Mouse (Mus musculus) right cerebral cortex, postnatal 25 days (tissue): ENCODE data around the gene Gnai3.

Experiments
- DNase-seq: peaks from one replicate; pipeline ENCODE4 v3.0.0; 2022

Gene Gnai3

DNA sequence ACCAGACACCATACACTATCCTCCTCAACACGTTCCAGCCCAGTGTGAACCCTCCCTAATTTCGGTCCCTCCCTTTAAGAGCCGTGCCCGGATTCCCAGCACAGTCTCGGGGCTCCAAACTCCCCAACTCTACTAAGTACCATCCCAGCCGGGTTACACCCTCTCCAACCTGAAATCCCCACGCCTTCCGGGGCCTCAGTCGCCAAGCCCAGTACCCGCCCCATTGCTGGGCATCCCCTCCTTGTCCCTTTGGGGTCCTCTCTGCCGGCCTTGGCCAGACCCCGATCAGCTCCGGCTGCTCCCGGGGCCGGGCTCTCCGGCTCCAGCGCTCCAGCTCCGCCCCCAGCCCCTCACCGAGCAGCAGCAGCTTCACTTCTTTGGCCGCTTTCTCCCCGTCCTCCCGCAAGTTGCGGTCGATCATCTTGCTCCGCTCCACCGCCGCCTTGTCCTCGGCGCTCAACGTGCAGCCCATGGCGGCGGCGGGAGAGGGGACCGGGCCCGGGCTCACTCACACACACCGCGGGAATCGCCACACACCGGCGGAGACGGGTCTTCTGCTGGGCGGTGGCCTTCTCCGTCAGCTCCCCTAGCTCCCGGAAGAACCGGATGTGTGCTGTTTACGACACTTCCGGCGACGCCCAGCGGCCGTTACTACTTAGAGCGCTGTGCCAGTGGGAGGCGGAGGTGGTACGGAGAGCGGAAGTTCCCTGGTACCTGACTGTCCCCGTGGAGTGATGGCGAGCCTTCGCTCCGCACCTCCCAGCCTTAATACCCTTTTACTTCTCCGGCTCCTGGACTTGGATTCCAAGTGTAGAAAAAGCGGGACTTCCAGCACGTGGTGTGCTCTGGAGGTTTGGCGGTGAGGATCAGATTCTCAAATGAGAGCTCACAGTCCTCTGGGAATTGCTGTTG, at the start of gene Gnai3:
TSS of gene Gnai3 (minus strand) at position 613 of the 912 bp plus-strand sequence.
- peak; percentile 91 for DNase-seq

DNA sequence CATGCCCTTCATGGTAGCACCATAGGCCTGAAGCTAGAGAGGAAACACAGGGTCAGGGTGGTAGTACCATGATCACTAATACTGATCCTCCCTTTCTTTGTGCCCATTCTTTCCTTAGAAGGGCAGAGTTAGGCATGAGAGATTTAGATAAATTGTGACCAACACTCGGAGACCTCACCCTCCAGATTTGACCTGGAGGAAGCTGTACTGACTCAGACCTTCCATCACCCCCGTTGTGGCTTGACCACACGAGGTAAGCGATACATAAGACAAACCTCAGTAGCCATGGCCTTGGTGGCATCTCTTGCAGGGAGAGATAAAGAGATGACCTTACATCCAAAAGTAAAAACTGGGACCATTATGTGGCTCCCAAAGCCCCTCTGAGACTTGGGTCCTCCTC, 49.3 kb upstream of the Gnai3 start:
- DNase-seq: no peak

DNA sequence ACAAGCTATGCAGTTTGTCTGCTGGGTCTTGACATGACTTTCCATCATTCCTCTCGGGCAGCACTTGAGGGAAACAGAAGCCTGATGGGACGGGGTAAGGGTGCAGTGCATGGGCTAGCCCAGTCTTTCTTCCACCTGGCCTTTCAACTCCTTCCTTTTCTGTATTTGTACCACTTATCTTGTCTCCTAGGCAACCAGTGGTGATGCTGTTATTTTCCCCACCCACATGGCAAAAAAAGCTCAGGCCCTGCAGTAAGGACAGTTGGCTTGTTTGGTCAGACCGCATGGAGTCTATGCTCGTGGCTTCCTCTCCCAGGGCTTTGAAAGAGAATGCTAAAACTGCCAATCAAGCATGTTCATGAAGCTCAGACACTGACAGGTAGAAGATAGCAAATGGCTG, 47.7 kb upstream of the Gnai3 start:
- no peak for DNase-seq

DNA sequence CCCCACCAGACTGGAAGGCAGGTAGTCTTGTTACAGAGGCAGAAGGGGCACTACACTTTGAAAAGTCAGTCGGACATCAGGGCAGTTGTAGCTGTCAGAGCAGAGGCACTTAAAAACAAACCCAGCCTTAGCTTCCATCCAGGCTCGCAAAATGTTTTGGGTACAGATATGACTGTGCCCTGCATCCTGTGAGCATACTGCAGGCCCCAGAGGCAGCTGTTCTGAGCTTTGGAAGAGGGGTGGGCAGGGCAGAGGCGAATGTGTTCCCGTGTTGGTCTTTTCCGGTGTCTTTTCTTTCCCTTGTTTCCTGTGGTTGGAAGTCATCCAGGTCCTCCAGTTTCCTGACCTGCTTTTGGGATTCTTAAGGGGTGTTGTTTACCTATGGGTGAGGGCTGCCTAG, 44.0 kb upstream of the Gnai3 start:
- no peak for DNase-seq

DNA sequence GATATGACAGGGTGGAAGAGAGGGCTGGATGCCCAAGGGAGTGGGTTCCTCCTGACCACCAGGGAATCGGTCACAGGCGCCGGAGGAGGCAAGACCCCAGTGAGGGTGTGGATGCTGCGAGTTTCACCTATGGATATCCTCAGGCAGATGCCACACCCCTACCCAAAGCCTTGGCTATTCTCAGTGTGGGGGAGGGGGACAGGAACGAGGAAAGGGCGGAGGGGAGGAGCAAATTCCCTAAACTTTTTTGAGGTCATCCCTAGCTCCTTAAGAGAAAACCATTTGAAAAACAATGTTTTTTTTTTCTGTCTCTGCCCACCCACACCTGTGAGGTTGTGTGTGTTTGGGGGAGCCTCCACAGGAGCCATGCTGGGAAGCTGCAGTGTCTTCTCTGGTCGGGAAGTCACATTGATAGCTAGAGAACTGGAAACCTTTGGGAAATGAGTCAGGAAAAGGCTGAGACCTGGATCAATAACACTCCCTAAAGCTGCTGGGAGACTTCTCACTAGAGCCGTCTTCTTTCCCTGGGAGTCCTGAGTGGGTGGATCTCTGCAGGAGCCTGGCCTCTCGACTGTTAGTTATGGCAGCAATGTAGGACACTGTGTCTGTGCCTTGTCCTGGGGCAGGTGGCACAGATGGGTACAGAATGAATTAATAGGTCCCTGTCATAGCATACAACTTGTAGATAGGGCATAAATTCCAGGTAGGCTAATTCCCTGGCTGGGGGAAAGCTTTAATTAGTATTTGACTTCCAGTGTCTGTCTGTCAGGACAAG, 43.0 kb upstream of the Gnai3 start:
- DNase-seq: no peak

DNA sequence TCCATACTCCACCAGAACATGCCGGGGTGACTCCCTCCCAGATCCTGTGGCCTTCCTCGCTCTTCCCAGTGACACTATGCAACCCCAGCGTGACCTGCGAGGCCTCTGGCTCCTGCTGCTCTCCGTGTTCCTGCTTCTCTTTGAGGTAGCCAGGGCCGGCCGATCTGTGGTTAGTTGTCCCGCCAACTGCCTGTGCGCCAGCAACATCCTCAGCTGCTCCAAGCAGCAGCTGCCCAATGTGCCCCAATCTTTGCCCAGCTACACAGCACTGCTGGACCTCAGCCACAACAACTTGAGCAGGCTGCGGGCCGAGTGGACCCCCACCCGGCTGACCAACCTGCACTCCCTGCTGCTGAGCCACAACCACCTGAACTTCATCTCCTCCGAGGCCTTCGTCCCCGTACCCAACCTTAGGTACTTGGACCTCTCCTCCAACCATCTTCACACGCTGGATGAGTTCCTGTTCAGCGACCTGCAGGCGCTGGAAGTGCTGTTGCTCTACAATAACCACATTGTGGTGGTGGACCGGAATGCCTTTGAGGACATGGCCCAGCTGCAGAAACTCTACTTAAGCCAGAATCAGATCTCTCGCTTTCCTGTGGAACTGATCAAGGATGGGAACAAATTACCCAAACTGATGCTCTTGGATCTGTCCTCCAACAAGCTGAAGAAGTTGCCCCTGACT, 41.3 kb upstream of the Gnai3 start:
- no peak for DNase-seq

DNA sequence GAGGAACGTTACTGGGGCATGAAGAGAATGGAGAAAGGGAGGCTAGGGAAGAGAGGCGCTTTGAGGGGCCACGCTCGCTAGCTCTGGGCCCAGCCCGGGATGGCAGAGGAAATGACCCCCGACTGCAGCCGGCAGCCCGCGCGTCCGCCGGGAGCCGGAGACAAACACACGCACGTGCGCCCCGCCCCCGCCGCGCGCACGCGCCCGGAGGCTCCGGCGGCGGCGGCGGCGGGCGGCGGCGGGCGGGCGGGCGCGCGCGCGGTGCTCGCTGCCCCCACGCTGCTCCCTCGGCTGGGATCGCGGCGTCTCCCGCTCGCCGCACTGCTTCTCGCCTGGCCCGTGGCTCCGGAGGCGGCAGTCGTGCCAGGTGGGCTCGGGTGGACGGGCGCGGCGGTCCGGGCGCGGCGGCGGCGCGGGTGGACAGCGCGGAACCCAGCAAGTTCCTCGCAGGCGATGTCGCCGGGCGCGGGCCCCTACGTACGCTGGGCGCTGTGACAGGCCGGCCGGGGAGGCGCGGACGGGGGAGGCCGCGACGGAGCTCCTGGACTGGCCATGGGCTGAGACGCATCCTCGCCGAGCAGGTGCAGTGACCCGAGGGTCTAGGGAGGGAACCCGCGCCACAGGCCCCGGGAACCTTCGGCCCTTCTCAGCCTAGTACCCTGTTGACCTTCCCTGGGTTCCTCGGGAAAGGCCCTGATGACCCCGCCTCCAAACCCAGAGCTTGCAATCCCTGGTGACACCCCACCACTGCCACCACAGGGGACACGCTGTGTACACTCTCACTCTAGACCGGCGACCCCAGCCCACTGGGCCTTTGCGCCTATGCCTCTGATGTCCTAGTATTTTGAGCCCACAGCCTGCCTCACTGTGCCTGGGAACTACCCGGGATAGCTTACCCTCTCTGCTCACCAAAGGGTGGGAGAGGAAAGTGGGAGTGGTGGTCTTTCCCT, 40.4 kb upstream of the Gnai3 start, which contains the start of gene Amigo1:
TSS of gene Amigo1 (plus strand) at position 238 of the 950 bp plus-strand sequence.
- DNase-seq: peak; percentile 72

GRCm38 (mm10) chr3:108185460-108186097, 39.6 kb upstream of the Gnai3 start:
- DNase-seq: no peak

DNA sequence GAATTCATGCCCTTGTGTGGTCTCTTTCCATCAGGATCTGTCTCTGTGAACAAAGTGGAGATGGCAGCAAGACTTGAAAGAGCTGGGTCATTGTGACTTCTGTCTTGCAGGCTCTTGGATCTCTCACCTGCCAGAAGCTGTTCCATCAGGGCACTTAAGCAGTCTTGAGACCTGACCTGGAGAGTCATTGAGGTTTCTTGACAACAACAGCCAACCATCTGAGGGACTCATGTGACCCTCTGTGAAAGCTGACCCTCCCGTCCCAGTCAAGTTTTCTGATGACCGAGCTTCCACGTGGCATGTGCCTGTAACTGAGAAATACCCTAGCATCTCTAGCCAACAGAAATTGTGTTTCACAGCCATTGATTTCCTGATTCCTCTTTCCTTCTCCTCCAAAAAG, 38.8 kb upstream of the Gnai3 start:
- DNase-seq: no peak

DNA sequence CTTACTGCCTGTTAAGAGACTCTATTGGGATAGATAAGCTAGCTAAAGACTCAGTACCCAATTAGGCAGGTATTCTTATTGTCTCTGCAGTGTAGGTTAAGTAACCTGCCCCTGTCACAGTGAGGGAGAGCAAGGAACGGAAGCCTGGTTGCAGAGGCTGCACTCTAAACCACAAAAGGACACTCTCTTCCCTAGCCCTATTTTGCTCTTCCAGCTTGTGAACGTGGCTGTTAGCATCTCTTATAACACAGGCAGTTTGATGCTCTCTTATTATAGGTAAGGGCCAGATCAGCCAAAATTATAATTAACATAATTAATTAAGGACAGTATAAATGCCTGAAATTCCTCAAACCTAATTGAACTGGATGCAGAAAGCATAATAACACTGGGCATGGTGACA, 34.6 kb upstream of the Gnai3 start:
- DNase-seq: no peak

DNA sequence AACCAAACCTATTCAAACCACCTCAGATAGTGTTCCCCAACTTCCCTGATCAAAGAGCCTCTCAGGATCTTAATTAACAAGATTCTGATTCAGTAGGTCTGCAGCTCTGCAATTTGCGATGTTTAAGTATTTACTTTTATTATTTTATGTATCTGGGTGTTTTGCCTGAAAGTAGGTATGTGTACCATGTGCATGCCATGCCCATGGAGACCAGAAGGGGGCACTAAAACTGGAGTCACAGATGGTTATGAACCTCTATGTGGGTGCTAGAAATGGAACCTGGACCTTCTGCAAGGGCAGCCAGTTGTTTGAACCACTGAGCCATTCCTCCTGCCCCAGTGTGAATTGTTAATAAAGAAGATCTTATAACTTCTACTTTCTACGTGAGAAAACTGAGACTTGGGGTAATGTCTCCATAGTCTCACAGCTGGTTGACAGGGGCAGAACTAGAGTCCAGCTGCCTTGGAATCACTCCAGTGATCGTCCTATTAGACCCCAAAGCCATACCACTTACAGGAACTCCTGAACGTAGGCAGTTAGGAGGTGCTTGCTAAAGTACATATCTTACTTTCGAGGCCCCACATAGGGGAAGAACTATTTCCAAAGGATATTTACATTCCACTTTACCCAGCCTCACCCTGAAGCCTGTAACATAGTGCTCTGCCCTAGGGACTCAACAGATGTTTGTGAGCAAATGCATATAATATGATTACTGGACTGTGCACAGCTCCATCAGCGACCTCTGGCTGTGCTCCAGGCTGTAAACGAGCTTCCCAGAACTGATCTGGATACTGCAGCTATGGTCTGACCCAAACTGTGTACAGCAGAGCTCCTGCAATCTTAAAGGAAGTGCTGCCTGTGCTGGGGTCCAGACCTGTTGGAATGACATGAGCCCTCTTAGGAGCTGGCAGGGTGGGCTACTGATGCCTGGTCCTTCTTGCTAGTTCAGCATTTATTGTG, 33.1 kb upstream of the Gnai3 start:
- DNase-seq: no peak

DNA sequence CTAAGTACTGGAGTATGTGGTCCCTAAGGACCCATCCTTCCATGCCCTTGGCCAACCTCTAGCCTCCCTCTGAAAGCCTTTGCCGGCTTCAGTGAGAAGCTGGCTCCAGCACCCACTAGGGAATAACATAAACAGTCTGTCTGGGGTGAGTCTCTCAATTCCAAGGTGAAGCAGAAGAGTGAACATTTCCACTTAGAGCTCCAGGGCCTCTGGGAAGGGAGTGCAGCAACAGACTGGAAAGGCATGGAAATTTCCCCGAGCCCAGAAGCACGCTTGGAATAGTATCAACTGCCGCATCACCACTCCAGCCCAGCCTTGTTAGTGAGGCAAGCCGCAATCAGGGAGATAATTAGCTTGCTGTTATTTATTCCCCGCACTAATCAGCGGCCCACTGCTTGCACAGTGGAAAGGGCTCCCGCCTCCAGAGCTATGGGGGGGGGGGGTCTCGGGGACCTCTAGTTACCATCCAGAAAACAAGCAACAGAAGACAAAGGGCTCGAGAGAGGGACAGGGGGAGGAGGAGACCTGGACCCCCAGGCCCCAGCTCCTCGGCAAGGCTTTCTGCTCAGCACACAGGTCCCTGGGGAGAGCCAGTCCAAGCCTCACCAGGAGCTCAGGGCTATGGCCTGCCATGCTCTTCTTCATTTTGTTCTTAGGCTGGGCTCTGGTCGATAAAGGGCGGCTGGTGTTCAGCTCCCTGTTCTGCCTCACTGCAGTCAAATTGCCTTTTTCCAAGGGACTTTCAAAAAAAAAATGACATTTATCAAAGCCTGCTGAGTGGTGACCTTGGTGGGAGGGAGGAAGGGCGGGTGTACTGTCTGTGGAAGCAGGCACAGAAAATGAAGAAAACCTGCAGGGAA, 29.0 kb upstream of the Gnai3 start:
- peak; percentile 66 for DNase-seq

DNA sequence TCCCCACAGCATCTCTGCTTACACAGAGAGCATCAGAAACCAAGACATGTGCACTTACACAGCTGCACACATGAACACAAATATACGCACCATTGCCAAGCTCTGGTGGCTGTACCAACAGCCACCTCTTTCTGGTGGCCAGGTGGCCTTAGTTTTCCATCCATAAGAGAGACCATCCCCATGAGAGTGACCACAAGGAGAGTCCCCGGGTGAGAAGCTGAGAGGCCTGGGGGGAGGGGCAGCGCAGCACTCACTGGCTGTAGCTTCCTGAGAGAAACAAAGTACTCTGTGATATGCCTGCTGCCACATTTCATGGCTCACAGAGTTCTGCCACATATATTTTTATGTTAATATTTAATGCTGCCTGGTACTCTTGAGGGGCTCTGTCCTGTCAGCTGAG, 23.3 kb upstream of the Gnai3 start:
- no peak for DNase-seq

DNA sequence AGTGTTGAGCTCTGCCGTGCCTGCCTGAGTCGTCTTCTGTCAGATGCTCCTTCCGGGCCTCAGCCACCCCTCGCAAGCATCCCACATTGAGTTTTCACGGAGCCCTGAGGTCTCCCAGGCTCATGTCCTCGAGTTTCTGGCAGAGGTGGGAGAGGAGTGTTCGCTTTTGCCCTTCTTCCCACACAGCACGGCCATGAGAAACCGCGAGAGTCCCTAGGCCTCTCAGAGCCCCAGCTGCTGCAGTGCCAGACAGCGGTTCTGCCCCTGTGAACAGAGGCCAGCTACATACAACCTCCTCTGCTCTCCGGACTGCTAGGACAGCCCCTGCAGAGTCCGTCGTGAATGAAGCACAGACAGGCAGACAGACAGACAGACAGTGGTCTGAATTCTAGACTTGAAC, 21.6 kb upstream of the Gnai3 start:
- DNase-seq: no peak

DNA sequence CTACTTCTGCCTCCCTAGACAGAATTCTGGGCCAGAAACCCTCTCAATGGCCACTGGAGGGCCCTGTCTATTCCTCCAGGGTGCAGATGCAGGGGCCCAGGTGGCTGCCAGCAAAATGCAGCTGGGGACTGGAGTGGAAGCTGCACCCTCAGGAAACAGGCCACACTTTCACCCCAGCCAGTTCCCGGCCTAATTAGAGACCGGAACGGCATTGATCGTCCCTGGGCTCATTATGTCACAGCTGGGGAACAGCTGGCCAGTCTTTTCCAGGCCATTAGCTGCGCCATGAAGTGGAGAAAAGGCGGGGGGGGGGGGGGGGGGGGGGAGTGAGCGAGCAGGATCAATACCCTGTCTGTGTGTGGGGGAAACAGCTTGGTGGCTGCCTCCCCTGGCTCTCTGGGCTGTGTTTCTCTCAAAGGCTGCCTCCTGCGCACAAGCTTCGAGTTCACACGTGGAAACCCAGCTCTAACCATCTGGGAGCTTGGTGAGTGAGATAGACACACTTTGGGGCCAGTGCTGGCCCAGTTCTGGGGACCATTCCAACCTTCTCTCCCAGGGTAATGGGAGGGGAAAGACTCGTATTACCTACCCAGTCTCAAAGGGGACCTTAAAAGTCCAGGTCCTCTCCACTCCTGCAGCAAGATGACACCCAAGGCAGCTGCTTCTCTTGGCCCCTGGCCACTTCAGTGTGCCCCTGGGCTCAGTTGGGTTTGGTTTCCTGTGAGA, 20.7 kb upstream of the Gnai3 start:
- no peak for DNase-seq

DNA sequence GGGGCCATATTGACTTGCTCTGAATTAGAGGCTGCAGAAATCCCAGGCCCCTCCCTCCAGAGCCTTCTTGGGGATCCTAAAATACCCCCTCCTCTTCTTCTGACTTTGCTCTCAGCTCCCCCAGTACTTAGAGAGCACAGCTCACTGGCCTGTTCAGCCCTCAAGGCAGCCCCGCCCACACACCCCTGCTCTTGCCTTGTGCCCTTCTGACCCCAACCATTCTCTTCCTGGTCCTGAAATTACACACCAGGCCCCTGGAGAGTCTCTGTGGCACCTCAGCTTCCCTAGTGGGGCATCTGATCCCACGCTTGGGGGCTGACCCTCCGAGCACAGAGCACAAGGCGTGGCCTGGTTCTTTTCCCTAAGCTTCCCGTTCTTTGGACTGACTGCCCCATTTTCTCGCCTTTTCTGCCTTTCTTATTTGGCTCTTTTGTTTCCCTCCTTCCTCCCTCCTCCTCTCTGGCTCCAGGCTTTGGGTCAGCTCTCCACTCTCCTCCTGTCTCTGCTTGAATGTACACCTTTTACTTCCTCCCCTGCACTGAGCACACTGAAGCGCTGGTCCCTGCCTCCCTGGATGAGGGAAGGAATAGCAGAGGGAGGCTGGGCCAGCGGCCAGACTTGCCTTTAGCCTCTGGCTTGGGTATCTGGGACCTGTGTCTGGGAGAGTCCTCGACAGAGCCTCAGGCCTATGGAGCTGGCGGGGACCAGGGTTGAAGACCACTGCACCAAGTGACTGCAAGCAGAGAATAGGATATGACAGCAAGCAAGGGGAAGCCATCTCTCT, 19.8 kb upstream of the Gnai3 start:
- no peak for DNase-seq

GRCm38 (mm10) chr3:108164807-108165206, 18.9 kb upstream of the Gnai3 start:
- peak; percentile 82 for DNase-seq

- DNase-seq: no peak
These were observed 18.1 kb upstream of the Gnai3 start for GRCm38 (mm10) chr3:108164091-108164490.
